Mouse (Mus musculus): ENCODE results near the gene Grk6.

Grk6 gene

DNA sequence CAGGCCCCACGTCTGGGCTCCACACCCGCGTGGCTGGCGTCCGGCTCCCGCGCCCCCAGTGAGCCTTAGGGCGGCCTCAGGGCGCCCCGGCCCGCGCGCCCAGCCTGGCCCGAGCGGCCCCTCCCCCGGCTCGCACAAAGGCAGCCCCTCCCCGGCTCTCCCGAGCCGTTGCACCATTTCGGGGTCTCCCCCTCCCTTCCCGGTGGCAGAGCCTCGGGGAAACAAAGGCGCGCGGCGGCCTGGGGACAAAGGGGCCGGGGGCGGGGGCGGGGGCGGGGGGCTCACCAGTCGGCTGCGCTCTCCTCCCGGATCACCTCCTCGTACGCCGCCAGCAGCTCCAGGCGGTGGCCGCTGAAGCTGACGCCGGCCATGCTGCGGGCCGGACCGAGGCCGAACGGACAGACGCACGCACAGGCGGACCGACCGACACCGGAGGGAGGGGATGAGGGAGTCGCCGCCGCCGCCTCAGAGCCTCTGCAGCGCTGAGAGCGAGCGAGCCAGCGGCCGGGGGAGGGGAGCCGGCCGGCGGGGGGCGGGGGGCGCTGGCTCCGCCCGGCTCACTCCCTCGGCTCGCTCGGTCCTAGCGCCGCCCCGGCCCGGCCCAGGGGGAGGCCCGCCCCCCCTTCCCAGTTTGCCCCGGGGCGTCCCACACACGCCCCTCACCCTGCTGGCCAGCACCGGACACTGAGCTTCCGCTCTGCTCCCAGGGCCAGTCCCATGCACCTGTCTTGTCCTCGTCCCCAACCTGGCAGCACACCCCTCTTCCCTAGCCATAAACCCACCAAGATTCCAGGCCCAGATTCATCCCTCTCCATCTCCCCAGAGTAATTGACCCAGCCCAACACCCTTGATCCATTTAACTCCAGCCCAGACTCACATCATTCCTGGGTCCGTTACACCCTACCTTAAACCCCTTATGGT lies 43.0 kb downstream of the Grk6 start, which contains the start of gene Dbn1:
Gene Dbn1 (minus strand): TSS at position 534 of the 921 bp plus-strand sequence.
- DNase-seq = peak; percentile 66 to 77

DNA sequence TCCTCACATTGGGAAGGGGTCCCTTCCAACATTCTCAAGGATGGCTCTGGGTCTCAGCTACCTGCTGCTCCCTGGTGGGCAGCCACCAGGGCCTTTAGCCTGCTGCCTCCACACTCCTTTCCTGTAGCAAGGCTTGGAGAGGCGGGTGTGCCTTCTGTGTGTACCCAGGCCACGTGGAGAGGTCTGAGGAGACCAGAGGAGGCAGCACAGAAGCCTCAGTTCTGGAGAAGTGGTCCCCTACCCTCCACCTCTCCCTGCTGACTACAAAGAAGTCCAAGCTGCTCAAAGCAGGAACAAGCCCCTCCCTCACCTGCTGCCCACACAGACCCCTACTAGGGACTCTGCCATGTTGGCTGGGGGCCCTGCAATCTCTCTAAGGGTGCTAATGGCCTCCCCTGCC lies 49.4 kb downstream of the Grk6 start:
- no peak for DNase-seq

DNA sequence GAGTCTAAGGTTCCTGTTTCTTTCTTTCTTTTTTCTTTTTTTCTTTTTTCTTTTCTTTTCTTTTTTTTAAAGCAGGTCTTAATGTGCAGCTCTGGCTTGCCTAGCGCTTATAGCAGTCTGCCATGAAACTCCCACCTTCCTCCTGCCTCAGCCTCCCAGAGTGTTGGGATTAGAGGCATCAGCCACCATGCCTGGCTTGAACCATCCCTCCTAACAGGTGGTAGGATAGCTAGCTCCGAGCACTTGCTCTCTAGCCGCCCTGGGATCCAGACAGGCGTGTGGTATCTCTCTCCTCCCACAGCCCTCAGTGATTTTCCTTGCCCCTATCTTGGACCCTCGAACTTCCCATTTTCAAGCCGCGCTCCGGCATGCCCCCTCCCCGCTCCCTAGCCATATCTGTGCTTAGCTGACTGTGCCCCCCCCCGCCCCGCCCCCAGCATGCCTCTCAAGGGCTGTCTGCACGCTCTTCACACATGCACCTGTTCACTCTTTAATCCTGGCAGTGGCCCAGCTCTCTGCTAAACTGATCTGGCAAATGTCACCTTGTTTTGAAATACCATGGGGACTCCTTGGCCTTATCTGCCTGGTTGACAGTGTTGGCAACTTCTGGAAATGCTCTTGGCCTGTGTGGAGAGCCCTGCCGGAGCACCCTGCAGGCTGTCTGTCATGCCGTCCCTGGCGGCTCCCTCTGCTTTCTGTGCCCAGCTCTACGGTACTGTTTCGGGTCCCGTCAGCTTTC lies 50.2 kb downstream of the Grk6 start:
- peak; percentile 39 to 62 for DNase-seq

DNA sequence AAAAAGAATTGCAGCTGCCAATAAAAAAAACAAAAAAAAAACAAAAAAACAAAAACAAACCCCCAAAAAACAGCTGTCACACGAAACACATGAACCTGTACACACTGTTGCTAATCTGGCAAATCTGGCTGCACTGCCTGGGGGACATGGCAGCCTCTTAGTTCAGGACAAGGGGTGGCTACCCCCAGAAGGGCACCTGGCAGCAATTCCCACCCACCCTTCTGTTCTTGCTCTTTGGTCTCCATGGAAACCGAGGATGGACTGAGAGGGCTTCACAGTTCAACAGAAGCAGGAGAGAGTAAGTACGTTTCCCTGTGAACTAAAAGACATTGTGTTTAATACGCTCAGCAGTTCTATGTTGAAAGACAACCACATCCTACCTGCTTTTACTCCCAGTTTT lies 50.8 kb downstream of the Grk6 start:
- no peak for DNase-seq

DNA sequence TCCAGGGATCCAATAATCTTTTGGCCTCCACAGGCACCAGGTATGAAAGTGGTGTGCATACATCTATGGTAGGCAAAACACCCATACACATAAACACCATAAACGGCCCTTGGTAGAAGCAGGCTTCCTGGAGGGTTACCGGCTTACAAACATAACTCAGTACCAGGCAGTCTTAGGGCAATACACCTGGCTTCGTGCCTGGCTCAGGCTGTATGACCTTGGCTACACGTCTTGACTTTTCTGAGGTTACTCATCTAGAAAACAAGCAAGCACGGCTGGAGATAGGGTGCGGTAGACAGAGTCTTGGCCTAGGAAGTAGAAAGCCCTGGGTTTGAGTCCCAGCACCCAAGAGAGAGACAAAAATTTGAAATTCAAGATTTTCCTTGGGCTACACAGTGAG lies 51.8 kb downstream of the Grk6 start:
- no peak for DNase-seq

DNA sequence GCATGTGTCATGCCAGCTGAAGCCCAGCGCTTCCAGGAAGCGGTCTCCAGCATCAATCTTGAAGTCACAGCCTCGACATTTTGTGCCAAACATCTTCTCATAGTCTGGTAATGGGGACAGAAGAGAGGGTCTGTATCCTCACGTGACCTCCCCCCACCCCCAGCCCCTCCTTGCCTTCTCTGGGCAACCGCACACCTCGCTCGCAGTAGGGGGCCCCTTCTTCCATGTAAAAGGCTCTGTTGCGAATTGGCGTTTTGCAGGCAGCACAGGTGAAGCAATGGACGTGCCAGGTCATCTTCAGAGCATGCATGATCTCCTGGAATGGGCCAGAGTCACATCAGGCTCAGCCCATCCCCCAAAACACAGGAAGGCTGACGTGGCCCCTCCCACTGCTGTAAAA lies 54.0 kb downstream of the Grk6 start:
- no peak for DNase-seq

DNA sequence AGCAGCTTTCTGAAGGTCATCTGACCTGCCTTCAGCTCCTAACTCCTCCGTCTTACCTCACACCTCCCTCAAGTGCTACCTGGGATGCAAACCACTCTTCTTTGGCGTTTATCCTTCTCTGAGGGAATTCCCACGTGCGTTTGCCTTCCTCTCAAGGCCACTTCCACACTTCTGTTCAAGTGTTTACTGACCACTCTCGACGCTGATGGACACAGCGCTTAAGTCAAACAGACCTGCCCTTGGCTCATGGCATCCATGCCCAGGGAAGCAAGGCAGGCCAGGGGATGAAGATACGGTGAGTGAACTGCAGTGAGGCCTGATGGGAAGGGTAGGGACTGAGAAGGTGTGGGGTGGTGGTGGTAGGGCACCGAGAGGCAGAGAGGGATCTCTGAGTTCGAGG lies 55.7 kb downstream of the Grk6 start:
- DNase-seq = peak; percentile 32 to 67

DNA sequence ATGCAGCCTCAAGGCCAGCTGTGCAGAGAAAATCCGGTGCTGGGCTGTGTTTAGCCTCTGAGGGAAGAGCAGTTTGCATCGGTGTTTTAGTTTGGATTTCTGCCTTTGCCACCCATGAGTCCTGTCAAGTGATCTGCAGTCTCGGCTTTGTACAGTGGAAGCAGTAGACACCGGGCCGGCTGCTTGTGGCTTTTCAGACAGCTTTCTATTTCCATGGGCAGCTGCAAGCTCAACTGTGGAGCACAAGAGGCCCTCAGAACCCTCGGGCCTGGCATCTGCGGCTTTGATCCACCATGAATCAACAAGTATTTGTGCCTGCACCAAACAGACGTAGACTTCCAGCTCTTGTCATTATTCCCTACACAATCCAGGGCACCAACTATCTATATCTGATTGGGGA lies 57.5 kb downstream of the Grk6 start:
- no peak for DNase-seq

DNA sequence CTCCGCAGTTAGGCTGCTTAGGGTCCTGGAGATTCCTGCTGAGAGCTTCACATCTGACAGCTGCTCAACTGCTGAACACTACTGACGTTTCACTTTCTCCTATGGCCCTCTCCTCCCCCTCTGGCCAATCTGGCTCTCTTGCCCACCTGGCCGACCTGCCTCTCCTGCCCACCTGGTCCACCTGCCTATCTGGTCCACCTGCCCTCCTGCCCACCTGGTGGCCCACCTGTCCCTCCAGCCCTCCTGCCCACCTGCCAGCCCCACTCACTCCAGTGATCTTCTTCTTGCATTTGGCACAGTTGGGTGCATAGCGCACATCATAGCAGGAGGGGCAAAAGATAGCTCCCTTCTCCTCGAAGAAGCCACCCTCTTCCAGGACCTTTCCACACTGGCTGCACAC lies 59.5 kb downstream of the Grk6 start:
- peak in 1 of 2 experiments; percentile 3 for DNase-seq

DNA sequence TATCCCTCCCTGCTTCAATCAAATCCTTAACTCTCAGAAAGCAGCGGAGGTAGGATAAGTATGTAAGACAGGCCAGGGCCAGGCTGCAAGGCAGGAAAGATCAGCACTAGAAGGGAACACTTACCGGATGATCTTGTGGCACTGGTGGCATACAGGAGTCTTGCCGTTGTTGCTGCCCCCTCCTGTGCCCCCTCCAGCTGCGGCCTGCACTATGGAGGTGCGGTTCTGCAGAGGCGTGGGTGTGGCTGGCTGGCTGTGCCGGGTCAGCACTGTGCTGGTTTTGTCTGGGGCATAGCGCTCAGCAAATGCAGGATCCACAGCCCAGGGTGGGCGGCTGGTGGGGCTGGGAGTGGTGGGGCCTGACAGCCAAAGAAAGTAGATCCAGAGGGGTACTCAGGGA lies 60.9 kb downstream of the Grk6 start:
- DNase-seq = peak in 1 of 2 experiments; percentile 19

DNA sequence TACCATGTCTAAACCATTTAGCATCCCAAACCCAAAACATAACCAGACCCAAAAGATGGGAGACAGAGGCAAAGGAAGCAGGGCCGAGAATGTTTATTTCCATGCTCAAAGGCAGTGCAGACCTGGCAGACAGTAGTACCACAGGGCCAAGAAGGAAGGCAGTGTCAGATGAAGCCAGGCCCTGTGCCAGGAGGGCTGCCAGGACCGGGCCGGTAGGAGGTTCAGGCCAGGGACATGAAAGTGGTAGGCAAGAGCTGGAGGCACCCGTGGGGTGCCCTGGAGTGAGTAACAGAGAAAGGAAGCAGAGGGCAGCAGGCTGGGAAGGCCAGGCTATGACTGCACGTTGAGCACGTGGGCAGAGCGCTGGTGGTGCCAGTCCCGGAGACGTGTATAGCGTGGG lies 61.8 kb downstream of the Grk6 start:
- no peak for DNase-seq

DNA sequence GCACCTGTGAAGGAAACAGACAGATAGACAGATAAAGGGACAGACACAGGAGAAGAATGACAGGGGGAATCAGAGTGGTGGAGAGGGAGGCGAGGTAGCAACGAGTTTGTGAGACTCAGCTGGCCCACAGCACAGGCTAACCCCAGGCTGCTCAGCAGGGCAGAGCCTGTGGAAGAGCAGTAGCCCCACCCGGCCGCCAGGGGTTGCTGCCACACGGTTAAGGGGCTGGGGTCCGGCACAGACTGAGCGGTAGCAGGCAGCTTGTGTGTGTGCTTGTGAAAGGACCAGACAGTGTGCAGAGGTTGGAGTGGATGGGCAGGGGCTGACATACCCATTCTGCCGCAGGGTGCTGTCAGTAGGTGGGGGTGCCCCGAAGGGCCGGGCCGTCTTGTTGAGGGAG lies 63.0 kb downstream of the Grk6 start:
- DNase-seq = no peak

DNA sequence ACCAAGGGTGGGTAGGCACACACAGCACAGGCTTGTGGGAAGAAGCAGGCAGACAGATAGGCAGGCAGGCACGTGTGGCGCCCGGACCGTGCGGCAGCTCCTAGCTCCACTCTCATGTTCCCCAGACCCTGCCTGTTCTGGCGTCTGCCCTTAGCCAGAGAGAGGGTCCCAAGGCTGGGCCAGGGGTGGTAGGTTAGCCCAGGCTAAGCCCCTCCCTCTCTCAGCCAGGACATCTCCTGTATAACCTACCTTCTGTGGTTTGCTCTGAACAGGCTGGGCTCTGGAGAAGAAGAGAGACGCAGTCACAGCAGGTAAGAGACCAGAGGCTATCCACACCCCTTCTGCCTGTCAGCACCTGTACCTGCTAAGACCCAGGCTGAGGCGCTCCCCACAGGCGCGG lies 63.7 kb downstream of the Grk6 start:
- DNase-seq = no peak

DNA sequence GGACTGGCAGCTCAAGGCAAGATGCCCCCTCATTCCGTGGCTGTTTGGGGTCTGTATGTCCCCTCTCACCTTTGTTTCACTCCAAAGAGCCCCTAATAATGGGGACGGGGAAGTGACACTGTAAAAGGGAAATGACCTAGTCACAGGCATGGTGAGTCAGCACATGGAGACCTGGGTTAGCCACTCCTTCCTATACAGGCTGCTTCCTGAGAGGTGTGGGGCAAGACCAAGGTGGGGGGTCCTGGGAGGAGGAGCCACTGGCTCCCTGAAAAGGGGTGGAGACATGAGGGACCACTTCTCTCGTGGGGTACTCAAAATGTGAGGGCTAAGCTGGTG lies 65.4 kb downstream of the Grk6 start:
- no peak for DNase-seq

Data from lung, postnatal 4 days (tissue).